Mouse (Mus musculus): ENCODE measurements at regions not wholly inside any gene's neighbourhood (a gene's known extent, or its start where the extent isn't known, plus 50 kb on each side); places are given as distances from the start of the nearest gene placed in this dataset.

DNA sequence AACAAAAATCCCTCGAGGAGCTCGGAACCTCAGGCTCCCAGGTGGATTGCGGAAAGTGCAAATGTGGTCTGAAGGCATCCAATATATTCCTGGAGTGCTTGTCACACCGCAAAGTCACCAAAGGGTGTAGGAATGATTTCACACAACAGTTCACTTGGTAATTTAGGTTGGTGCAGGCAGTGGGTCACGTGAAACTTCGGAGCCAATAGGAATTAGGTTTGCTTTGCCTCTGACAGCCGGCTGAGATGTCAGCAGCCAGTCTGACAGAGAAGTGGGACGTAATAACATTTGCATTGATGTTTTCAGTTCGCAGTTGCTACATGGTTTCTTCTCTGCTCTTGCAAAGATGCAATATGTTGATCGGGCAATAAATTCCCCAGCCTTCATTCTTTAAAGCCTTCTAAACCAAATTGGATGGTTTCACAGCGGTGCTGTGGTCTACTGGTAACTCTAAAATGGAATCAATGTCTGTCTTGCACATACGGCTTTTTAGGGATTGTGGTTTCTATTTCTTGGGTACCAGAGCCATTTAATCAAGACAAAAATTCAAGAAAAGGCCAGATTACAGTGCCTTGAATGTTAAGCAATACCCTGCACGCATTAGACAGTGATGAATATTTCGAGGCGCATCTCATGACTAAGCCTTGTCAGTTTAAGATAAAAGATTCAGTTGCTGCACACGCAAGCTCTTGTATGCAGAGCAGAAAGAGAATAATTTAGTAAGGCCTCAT lies 149.2 kb downstream of the Mtx2 start:
- DNase-seq = no peak
- intact Hi-C loops (cut with DNase I) = no loop called here

DNA sequence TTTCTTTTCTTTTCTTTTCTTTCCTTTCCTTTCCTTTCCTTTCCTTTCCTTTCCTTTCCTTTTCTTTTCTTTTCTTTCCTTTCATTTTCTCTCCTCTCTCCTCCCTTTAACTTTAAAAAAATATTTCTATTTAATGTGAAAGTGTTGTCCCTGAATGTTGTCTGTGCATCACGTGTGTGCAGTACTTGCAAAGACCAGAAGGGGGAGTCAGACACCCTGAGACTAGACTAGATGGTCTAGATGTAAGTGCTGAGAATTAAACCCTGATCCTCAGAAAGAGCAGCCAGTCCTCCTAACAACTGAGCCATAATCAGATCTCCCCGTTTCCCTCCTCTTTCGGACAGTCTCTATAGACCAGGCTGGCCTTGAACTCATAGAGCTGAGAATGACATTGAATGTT lies 151.7 kb downstream of the Mtx2 start:
- intact Hi-C loops (cut with DNase I) = no loop called here
- DNase-seq = no peak

DNA sequence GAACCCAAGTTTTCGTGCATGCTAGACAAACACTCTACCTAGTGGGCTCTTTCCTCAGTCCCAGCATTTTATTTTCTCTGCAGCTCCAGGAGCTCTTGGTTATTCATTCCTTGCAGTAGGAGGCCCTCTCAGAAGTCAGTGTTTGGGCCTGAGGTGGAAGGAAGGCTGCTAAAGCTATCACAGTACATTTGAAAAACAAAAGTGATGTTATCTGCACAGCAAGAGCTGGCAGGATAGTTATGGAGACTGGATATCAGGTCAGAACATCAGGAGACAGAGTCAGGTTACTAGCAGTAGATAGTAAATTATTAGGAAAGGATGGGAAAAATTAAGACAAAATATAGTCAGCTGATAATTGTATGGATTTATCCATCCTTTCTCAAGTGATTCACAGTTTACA lies 152.2 kb downstream of the Mtx2 start:
- intact Hi-C loops (cut with DNase I) = no loop called here
- no peak for DNase-seq

DNA sequence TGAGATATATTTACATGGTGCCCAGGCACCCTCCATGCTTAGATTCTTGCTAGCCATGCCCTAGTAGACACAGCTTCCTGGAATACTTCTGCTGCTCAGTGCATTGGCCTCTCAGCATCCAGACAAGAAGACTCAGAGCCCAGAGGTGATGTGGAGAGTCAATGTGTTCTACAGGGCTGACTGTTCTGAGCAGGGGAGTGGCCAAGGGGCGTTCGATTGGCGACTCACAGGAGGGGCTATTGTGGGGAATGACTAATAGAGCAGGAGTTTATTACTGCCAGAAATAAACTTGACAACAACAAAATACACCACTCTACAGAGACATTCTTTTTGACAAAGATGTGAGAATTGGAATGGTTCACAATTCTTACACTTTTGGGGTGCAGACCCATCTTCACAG lies 156.3 kb downstream of the Mtx2 start:
- intact Hi-C loops (cut with DNase I) = no loop called here
- no peak for DNase-seq

DNA sequence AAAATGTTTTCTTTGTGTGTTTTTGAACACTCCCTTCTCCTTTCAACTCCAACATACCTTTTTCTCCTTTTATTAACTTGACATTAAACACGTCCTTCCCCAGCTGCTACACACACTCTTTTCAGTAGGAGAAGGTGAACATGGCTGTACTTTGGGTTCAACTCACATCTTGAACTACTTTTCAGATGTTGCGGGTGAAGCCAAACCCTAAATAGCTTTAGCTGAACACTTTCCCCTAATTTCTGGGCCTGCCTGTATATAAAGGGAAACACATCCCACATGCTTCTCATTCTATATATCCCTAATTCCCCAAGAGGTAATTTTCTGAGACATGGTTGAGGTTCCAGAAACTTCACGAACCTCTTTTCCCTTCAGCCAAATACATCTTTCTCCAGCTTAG lies 168.2 kb downstream of the Mtx2 start:
- intact Hi-C loops (cut with DNase I) = no loop called here
- DNase-seq = no peak

DNA sequence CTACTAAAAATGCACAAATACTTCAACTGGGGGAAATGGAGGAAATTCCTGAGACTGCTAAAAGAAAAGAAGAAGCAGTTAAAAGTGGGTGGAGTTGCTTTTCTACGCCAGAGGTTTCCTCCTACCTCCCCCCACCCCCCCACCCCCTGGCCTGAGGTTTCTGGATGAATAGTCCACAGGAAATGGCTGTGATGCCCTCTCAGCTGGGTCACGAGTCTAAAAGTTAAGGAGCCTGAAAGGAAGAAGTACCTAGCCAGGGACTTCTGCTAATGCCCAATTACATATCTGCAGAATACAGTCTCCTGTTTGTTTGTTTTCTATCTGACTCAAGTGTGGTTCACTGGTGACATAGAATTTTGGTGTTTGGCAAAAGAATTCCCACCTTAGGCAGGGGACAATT lies 169.4 kb downstream of the Mtx2 start:
- no peak for DNase-seq
- intact Hi-C loops (cut with DNase I) = no loop called here

DNA sequence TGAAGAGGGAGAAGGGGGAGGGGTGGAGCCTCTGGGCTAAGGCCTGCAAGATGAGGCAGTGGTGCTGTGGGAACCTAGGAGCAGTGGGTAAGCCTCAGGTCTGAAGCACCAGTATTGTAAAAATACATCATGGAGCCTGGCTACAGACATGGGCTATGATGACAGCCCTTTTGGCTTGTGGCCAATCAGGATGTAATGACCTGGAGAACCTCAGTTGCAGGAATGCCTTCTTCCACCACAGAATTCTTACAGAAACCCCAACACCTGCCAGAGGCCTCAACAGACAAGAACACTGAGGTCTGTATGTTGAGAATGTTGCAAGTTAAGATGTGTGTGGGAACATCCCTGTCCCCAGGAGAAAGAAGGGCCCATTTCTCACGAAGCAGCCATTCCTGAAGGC lies 172.1 kb downstream of the Mtx2 start:
- intact Hi-C loops (cut with DNase I) = no loop called here
- DNase-seq = no peak

DNA sequence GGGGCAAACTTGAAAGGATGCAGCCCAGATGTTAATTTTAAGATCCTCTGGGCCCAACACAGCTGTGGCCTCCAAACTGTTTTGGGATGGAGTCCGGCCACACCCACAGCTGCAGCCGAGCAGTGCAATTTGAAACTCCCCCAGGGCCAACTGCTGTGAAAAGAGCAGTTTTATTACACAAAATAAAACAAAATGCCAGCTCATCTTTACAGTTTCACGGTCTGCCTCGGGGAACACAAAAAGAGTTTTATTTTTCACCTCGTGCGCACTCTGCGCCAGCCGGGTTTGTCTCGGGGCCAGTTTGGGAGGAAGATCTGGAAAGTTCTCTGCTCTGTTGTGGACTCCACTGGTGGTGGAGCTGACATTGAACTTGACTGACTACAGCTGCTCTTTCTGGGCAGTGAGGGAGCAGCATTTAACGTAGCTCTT lies 174.8 kb downstream of the Mtx2 start:
- intact Hi-C loops (cut with DNase I) = no loop called here
- DNase-seq = peak; percentile 55

DNA sequence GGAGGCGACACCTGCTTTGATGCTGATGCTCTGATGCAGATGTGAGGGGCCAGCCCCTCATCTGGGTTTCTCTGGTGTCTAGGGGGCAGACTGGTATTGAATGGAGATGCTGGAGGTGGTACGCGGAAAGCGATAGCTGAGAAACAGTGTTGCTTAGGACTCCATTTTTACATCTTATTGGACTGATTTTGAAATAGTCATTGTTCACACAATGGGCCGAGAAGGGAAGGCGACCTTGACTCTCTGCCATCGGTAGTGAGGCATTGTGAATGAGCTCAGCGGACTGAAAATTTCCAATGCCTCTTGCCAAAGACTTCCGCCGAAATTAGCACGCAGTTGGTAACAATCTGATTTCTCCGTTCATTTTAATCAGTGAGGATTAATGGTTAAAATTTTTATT lies 177.0 kb downstream of the Mtx2 start:
- DNase-seq = peak; percentile 39 to 48
- intact Hi-C loops (cut with DNase I) = no loop called here

DNA sequence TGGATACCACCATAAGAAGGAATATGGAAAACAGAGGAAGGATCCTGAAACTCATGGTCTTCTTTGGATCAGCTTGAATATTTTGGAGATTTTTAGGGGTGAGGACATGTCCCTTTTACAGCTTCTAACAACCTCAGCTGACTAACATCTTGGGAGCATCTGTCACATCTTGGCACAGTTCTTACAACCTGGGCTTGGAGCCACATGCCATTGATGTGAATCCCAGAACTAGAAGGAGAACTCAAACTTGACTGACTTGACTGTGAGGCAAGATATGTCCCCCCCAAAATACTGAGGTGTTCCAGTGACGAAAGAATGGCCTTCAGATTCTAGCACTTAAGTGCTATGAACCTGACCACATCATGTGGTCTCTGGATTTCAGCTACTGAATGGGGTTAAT lies 182.5 kb downstream of the Mtx2 start:
- peak; percentile 33 to 55 for DNase-seq
- intact Hi-C loops (cut with DNase I) = no loop called here

DNA sequence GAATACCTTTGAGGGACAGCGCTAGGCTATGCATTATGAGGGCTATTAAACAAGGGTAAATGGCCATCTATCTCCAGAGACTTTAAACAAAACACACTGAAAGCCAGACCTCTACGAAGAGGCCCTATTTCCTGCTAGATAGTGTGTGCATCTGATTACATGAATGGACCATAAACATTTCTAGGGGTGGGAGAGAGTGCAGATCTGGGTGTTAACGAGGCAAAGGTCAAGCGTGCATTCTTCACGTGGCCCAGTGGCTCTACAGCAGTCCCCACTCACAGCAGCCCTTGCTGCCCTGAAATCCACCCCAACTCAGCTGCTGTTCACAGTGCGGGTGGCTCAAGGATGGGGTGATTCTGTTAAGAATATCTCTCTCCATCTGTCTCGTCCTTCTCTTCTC lies 185.0 kb downstream of the Mtx2 start:
- no peak for DNase-seq
- intact Hi-C loops (cut with DNase I) = no loop called here

DNA sequence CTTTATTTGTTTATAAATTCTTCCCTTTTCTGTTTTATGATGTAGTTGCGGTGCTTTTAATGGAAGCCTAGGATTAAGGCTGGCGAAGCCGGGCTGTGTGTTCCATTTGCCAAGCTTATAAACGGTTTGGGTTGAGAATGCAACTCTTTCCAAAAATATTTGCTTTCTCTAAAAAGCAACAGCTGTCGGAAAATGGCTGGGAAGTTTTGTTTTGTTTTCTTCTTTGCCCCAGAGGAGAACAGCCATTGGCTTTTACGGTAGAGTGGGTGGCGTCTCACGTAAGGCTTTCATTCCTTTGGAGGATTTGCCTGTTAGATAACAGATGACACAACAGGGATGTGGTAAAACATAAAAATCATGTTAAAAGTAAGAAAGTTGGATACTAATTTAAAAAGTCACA lies 186.4 kb downstream of the Mtx2 start:
- no peak for DNase-seq
- intact Hi-C loops (cut with DNase I) = no loop called here

DNA sequence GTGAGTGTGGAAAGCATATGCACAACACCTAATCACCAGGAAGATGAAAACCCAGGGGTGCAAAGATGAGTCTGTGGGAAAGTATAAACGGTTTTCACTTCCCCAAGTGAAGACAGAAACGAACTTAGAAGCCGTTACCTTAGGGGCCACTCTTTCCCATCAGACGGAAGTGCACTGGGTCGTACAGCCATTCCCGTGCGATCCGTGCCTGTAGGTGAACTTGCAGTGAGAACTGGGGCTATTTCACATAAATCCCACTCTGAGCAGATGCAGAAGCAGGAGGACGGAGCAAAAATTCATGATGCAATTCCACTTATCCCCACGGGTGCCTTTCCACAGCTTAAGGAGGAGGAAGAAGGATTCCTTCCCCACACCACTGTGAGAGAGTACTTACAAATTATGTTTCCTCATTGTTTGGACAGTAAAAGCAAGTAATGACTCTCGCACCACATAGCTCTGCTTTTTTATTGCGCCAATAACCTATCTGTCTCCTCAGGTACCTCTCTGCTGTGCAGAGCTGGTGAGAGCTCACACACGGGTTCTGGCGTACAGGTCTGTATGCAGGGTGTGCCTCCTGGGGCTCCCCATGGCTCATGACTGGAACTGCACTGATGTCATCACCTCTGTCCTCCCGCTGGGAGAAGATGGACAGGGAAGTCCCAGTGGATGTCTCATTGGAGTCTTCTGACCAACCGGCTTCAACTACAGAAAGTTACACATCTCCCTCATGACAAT lies 189.6 kb downstream of the Mtx2 start:
- DNase-seq = no peak
- intact Hi-C loops (cut with DNase I) = no loop called here

DNA sequence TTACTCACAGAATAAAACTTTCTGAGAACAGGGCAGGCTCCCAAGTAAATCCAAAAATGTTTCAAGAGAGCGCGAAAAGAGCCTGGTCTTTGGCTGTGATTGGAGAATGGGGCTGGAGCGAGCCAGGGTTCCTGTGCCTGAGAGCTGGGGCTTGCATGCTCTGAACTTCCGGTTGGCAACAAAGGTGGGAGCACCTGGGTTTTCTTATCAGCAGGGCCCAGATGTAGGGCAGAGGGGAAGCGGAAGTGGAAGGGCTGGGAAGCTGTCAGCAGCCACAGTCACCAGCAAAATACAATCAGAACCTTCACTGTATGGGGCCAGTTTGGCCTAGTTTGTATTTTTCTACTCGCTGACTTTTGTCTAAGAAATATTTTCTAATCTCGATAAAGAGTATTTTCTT lies 193.9 kb downstream of the Mtx2 start:
- intact Hi-C loops (cut with DNase I) = loop anchor here (2.0 kb wide), 1 partner anchor 49 kb away; no protein-coding TSS in a partner anchor
- DNase-seq = peak; percentile 46 to 57

DNA sequence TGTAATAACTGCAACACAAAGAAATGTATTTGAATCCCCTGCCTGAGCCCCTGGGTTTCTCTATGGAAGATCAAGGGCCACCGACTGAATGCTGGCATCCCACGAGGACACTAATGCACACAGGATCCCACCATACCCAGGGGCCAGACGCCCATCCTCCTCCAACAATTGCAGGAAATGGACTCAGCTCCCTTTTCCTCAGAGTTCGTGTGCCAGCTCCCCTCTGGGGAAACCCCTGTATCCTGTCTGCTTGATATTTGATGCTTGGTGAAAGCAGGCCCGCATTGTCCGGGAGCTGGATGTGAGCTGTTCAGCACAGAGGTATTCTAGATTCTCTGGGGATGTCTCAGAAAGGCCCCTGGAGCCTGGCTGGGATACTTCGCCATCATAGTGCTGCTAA lies 196.0 kb downstream of the Mtx2 start:
- DNase-seq = peak; percentile 18 to 44
- intact Hi-C loops (cut with DNase I) = no loop called here

DNA sequence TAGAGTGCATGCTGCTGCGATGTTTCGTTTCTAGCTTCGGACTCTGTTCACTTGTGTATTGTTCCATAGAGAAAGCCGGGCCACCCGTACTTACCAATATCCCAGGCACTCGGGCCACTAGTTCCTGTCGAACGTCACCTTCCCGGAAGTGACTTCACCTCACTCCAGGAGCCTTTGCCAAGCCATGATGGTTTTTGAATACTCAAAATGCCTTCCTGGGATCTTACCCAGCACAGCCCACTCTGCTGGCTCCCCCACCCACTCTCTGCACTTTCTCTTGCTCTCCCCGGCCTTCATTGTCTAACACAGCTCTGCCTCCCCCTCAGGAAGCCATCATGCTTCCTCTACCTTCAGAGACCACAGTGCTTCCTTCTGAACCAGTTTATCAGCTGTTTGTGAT lies 202.5 kb downstream of the Mtx2 start:
- no peak for DNase-seq
- intact Hi-C loops (cut with DNase I) = no loop called here

DNA sequence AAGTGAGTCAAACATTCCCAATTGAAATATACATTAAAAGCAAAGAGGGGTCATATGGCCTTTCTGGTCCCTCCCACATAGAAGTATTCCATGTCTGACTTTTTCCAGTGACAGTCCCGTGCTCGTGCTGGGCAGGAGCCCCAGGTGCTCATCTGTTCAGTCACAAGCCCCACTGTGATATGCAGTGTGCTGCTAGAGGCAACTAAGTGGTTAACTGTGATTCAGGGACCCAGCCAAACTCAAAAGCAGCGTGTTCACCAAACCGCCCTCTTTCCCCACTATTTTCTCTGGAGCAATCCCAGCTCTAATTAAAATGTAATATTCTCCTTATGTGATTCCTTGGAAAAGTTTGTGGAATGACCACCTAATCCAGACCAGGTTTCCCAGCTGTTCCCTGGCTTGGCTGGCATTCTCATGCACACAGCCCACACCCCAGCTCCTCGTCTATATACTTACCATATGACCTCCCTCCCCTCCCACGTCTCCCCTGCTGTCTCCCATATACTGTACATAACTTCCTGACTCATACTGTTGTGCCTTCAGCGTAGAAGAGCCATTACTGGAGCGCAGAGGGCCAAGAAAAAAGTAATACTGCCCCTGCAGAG lies 203.6 kb downstream of the Mtx2 start:
- intact Hi-C loops (cut with DNase I) = no loop called here
- DNase-seq = no peak

DNA sequence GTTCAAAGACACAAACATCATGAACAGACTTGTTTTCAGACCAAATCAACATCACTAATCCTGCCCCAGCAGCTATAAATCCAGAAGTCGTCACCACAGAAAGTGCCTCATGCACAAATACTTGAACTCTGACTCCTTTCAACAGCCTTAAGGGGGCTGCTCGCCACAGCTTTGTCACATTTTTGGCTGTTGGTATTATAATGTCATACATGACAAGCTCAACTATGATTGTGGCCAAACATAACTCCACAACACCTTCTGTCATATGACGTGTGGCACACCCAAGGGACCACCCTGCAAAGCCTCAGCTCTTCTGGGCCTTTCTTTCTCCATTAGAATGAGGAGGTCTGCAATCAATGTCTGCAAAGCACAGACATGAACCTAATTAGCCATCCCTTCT lies 209.1 kb downstream of the Mtx2 start:
- intact Hi-C loops (cut with DNase I) = no loop called here

DNA sequence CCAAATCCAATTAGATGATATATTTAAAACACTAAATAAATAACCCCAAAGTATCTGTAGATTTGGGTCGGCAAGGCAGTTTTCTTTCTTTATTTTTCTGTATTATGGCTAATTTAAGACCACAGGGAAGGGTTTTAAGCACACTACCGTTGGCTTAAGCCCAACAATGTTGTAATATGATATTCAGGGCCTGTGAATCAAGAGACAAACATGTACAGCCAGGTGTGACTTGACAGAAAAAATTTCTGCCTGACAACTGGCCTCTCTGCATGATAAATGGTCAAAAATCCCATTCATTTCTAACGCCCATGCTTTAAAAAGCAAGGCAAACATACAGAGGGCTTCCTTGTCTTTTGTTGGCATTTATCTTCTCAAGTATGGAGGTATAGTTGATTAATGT lies 213.5 kb downstream of the Mtx2 start:
- intact Hi-C loops (cut with DNase I) = no loop called here
- DNase-seq = peak in 1 of 2 experiments; percentile 14

More for the DNA sequence above, 209.1 kb downstream of the Mtx2 start:
- no peak for DNase-seq

DNA sequence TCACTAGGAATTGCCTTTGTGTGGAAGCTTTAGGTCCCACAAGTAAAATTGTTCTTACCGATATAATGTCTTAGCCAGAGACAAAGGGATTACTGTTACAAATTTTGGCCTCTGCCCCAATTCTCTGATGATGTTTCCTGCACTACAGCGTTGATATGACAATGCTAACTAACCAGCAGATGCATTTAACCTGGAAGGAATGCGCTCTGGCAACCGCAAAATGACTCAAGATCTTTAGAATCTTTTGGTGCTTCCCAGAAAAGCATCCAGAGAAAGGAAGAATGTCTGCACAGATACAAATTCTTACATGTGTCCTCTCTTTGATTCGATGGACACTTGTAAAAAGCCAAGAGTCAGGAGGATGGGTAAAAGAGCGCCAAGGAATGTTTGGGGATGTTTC lies 221.3 kb downstream of the Mtx2 start:
- intact Hi-C loops (cut with DNase I) = no loop called here

DNA sequence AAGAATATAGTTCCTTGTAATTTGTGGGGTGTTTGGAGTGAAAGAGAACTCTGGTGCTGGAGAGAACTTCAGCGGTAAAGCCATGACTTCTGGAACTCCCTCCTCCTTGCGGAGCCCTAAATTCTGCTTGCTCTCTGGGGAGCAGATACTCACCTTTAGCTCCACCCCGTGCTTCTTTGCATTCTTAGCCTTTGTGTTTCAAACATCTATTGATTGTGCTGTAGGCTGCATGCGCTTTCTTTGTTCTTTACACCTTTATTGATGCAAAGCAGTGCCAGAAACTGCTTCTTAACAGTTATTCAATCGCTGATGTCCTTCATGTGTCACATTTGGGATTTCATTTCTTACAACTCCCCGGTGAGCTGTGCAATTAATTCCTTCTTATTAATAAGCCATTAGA lies 222.5 kb downstream of the Mtx2 start:
- DNase-seq = no peak
- intact Hi-C loops (cut with DNase I) = no loop called here

More for the DNA sequence above, 221.3 kb downstream of the Mtx2 start:
- DNase-seq = no peak

All from heart, postnatal 14 days (tissue).